Mouse (Mus musculus) gastrocnemius, adult 8-10 months (tissue): ENCODE measurements around the gene Bglap. TPM values are rescaled to one million over a fixed set of nuclear protein-coding genes. Genes with fewer than 3 reads are reported as not detected.
"Not testable (repeated sequence)": the region's sequence is repeated elsewhere in the genome, so short reads cannot be mapped to it uniquely, and the experiment has no call there.

Experiments used
- DNase-seq, 2 experiments: peaks; one replicate each; pipeline ENCODE4 v3.0.0; 2022; ENCODE audit warnings: low spot score in 2 of 2
- total RNA-seq, 4 experiments: library from RNA; stranded (reverse); gene quantifications; 2 replicates each; pipeline ENCODE4 v1.2.4; 2022

The Bglap gene
- not detected for total RNA-seq

DNA sequence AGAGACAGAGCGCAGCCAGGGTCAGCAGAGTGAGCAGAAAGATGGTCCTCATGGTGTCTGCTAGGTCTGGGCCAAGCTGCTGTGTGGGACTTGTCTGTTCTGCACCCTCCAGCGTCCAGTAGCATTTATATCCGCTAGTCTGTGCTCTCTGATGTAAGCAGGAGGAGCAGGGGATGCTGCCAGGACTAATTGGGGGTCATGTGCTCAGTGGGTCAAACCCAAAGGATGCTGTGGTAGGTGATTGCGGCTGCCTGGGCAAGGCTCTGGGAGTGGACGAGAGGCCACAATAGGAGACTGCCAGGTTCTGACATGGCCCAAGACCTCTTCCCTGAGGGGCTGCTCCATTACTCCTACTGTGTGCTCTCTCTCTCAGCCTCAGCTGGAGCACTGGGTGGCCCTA, at the start of gene Bglap:
Gene Bglap, minus strand, starts transcription at position 101 of the 400 bp plus-strand sequence.
- no peak for DNase-seq

GRCm38 (mm10) chr3:88428639-88429038, 44.4 kb upstream of the Bglap start:
- not testable (repeated sequence) for DNase-seq

DNA sequence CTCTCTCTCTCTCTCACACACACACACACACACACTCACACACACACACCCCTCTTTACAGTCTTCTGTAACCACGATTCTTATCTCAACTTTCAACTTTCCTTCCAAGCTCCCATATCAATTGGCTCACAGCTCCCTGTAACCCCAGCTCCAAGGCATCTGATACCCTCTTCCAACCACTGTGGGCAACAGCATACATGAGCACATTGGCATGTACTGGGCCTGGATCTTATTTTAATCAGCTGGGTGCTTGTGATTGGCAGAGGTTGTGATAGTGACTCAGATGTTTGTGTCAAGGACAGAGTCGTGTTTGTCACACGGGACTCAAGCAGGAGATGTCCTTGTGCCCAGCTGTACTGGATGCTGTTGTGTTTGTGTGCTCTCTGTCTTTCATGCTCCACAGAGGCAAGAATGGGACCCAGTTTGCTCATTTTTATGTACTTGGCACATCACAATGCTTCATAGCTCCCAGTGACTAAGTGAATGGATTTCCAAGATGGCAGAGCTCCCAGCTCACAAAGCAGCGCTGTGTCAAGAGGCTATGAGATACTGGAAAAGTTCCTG, 43.2 kb upstream of the Bglap start:
- DNase-seq = no peak

DNA sequence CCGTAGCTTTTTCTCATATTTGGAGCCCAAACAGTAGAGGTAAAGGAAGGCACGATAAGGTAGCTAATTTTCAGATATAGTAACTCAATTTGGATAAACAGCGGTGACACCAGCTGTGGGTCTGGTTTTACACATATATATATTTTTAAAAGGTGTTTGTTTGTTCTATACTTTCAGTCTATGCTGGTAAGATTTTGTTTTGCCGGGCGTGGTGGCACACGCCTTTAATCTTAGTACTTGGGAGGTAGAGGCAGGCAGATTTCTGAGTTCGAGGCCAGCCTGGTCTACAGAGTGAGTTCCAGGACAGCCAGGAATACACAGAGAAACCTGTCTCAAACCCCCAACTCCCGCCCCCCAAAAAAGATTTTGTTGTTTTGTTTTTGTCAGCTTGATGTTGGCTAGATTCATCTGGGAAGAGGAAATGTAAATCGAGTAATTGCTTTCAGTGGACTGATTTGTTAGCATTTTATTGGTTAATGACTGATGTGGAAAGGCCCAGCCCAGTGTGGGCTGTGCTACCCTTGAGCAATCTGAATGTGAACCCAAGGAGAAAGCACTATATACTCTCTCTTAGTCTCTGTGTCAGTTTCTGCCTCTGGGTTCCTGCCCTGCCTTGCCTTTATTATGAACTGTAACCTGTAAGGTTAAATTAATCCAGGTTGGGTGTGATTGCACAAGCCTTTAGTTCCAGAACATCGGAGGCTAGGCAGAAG, 41.6 kb upstream of the Bglap start:
- no peak for DNase-seq

- no peak for DNase-seq
These were observed 41.0 kb upstream of the Bglap start for GRCm38 (mm10) chr3:88425330-88425689.

GRCm38 (mm10) chr3:88424605-88425329, 40.5 kb upstream of the Bglap start, which contains the start of gene Slc25a44:
Gene Slc25a44 (minus strand): TSS chr3:88425139.
- DNase-seq = peak; percentile 92 to 93

- DNase-seq = no peak
These were observed 37.9 kb upstream of the Bglap start for GRCm38 (mm10) chr3:88422020-88422720.

- no peak for DNase-seq
These were observed 36.5 kb upstream of the Bglap start for GRCm38 (mm10) chr3:88420771-88421170.

DNA sequence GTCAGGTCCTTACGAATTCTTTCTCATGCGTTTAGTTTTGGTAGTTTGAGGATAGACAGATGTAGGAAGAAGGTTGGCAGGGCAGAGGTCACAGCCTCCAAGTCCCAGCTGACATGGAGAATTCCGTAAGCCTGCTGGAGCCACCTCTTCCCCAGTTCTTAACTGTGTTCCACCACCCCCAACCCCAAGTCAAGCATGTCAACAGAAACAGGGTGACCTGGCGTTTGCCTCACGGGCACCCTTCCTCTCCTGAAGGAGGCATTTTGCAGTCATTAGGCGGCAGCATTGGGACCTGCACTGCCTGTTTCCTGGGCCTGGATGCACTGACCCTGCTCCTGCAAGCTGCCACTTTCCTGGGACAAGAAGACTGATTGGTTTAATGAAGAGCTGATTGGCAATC, 33.8 kb upstream of the Bglap start:
- no peak for DNase-seq

- DNase-seq = no peak
These were observed 31.4 kb upstream of the Bglap start for GRCm38 (mm10) chr3:88415668-88416067.

- no peak for DNase-seq
These were observed 28.4 kb upstream of the Bglap start for GRCm38 (mm10) chr3:88412636-88413035.

DNA sequence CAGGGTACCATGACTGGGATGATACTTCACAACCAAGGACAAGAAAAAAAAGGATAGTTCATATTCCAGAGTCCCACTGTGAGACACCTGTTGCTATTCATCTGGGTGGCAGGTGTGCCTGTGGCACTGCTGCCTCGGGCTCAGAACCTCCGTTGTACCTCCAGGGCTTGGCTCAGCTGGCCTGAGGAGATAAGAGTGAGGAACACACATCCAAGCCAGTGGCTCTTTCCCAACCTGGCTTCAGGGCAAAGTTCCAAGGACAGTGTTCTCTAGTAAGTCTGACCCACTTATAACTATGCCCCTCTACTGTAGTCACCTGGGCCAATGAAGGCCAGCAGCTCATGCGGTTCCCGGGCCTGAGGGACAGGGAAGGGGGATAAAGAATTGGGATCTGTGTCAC, 27.4 kb upstream of the Bglap start:
- no peak for DNase-seq

DNA sequence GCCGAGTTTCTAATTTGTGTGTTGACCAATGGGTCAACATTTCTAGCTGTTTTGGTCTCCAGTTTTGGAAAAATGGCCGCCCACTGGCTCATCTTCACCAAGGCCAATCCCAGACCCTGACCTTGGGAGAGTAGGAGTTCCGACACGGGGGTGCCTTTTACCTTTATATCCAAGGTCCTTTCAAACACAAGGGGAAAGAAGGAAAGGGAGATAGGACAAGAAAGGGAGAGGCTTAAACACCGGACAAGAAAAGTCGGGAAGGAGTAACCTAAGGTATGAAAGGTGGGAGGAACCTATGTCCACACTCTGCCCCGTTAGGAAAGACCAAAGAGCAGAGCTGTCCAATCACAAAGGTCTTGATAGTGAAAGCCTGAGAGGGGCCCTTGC, 26.4 kb upstream of the Bglap start:
- DNase-seq = no peak

DNA sequence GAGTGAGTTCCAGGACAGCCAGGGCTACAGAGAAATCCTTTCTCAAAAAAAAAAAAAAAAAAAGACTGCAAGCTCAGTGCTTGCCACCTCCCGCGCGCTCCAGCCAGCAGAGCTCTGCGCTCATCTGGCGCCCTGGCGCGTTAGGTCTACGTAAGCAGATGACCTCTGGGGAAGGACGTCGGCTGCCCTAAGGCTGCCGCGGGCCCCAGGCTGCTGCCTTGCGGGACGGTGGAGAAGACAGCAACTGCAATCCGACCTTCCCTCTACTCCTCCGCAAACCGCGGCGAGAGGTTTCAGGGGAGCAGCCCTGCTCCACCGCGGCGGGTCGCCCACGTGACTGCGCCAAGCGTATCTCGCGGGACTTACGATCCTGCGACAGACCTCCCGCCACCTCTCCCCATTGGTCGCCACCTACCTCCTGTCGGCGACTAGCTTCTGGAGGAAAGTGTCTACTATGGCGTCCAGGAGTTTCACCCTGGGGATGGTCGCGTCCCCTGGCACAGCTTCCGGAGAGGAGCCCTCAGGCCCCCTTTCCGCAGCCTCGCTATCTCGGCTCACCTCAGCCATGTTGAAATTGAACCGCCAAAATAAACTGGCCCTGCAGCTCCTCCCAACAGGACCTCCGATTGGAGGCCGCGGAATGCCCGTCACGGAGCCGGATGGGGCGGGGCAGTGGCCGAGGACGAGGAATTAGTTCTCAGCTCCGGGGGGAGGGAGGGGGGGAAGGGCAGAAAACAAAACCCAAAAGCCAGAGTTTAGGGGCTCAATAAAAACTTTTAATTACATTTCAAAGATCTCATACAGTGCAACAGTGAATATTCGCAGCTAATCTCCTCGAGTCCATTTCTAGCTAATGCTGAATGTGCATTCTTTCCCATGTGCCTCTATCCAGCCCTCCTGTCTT, 25.7 kb upstream of the Bglap start, which contains the start of gene Pmf1:
Gene Pmf1, minus strand, starts transcription at position 591 of the 904 bp plus-strand sequence.
- peak; percentile 85 to 87 for DNase-seq

GRCm38 (mm10) chr3:88408953-88409352, 24.7 kb upstream of the Bglap start:
- DNase-seq = no peak

DNA sequence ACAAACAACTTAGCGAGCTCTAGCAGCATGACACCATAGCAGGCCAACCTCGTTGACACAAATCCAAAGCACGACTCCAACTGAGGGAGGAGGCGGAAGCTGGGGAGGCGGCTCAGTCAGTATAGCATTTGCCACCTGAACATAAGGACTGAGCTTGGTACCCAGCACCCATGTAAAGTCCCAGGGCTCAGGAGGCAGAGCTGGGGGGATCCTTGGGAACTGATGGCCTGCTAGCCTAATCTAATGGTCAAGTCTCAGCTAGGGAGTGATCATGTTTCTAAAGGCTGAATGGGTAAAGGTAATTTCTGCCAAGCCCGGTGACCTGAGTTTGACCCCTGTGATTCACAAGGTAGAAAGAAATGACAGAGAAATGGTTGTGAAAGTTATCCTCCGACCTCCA, 23.3 kb upstream of the Bglap start:
- DNase-seq = no peak

GRCm38 (mm10) chr3:88407090-88407489, 22.8 kb upstream of the Bglap start:
- peak; percentile 38 to 49 for DNase-seq

DNA sequence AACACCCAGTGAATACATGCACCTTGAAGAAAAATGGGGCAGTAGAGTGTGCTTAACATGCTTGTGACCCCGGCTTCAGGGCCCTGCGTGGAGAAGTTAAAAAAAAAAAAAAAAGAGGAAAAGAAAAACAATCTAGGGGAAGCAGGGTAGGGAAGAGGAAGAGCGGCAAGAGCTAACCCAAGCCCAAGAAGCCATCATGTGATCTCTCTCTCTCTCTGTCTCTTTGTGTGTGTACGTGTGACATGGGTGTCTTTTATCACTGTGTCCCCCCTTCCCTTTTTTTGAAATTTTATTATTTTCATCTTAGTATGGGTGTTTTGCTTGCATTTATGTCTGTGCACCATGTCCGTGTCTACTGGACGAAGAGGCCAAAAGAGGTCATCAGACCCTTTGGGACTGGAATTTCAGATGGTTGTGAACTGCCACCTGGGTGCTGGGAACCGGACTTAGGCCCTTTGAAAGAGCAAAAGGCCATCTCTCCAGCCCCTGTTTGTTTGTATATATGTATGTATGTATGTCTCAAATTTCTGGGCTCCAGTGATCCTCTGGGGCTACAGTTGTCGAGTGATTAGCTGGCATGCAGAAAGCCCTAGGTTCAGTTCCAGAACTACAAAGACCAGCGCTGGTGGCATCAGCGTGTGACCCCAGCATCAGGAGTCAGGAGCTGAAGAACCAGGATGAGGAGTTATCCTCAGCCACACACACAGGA, 19.4 kb upstream of the Bglap start:
- no peak for DNase-seq

DNA sequence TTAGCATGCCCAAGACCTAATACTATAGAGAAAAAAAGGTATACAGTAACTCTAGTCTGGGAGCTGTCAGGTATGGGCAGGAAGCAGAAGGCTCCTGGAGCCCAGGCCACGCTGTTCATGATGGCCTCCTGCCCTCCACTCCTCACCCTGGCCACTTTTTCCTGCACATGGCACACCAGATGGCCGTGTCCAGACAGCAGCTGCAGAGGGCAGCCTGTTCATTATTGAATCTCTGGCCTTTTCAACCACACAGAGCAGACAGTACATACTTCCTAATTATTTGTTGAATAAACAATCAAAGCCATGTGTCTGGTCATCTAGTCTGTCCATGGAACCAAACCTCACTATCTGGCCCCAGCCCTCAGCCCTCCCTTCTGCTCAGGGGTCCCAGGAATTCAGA, 14.4 kb upstream of the Bglap start:
- no peak for DNase-seq

GRCm38 (mm10) chr3:88395742-88396141, 11.5 kb upstream of the Bglap start:
- DNase-seq = no peak
